Mouse (Mus musculus) left cerebral cortex, postnatal 4 days (tissue): Measurements from ENCODE around the gene Mas1. TPM values are rescaled to one million over a fixed set of nuclear protein-coding genes. Genes with fewer than 3 reads are reported as not detected.

ENCODE experiments used
- DNase-seq: peaks from one replicate; pipeline ENCODE4 v3.0.0-alpha.2; 2022
- intact Hi-C: fragments of 180-260 bp; cut with DNase I; formaldehyde crosslinking; loops from one replicate; pipeline ENCODE4 v1.15.1; 2025
- total RNA-seq, 2 experiments: library from RNA; stranded (reverse); gene quantifications; 2 replicates each; pipeline ENCODE4 v1.2.3; 2021

The Mas1 gene
- total RNA-seq, 2 experiments from 2014 or later = 3.4 to 9.2 TPM

DNA sequence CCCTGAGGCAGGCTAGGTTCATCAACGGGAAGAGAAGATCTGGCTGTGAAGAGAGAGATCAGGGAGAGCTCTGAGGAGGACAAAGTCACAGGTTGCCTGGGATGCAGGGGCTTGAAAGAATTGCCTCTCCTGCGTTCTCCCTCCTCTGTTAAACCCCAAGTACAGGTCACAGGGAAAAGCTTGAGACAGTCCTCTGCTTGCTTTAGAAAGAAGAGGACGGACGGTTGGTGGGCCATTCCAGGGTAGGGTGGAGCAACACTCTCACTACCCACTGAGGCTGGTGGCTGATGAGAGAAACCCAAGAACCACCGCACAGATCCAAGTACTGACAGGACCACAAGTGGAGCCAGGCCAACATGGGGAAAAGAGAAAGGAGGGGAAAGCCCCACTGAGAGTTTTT, 7.8 kb upstream of the Mas1 start, which contains the start of gene Mrgprh:
Gene Mrgprh (plus strand): TSS at position 301 of the 400 bp plus-strand sequence.
- intact Hi-C loops = no loop called here
- no peak for DNase-seq

DNA sequence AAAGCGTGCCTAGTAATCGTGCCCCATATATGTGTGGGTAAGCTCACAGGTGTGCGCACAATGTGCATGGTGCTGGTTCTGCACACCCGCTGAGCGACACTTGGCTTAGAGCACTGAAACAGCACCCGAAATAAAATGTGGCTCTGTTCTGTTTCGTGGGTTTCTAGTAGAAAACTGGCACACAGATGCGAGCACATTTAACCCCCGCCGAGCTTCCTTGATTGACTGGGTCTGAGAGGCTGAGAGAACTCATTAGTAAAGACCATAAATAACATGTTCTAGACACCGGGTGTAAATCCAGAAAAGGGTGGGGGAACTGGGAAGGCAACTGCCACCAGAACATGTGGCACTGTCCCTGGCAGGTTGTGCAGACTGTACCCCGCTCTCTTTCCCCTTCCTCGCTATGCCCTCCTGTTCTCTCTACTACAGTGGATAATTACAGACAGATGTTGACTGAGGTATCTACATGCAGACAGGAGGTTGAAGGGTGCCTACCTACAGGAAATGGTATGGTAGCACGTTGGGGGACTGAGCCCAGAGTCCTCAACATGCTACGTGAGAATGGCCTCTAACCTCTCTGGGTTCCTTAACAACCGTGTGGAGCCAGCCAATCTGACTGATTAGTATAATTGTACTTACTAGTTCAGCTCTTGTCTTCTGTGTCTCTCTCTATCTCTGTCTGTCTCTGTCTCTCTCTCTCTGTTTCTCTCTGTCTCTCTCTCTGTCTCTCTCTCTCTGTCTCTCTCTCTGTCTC, 4.5 kb upstream of the Mas1 start:
- intact Hi-C loops = no loop called here
- no peak for DNase-seq

DNA sequence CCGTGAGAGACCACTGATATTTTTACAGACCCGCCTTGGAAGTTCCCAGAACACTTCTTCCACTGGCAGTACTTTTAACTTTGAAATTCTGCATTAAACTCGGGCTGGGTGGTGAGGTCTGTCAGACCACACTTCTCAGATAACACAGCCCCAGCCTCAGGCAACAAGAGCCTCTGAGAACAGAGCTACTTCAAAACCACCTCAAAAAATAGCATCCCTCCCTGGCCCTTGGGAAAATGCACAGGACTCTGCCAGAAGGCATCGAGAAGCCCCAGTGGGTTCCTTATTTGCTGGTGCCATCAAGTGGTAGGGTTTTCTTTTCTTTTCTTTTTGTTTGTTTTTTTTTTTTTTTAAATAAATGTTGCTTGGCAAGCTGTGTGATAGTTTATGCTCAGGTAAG, 697 bp upstream of the Mas1 start:
- DNase-seq = no peak
- intact Hi-C loops = no loop called here

DNA sequence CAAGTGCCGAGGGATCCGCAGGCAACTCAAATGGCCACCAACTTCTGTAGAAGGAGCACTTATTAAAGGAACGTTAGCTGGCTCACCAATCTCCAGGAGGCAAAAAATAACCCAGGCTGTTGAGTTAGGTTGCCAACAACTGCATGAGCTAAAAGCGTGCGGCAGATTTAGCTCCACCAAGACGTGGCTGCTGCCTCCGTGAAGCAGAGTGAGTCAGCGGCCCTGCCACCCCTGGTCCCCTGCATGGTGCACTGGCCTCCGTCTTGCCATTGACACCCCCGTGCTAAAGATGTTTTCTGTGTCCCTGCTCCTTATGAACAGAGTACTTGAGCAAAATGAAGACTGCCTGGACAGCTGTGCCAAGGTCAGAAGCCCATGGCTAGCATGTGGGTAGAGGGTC, 1.1 kb downstream of the Mas1 start:
- DNase-seq = no peak
- intact Hi-C loops = no loop called here

DNA sequence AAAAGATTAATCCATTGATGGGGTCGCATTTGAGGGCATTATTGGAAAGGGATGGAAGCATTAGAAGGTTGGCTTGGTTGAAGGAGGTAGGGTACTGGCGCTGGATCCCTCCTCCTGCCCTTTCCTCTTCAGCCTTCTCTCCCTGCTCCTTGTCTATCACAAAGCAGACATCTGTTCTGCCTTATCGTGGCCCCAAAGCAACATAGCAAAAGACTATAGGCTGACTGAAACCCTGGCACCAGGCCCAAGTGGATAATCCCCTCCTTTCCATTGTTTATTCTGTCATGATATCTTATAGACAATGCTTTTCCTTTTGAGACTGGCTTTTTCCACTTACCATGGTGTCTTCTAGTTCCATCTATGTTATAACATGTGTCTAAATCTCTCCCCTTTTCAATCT, 2.5 kb downstream of the Mas1 start:
- no peak for DNase-seq

DNA sequence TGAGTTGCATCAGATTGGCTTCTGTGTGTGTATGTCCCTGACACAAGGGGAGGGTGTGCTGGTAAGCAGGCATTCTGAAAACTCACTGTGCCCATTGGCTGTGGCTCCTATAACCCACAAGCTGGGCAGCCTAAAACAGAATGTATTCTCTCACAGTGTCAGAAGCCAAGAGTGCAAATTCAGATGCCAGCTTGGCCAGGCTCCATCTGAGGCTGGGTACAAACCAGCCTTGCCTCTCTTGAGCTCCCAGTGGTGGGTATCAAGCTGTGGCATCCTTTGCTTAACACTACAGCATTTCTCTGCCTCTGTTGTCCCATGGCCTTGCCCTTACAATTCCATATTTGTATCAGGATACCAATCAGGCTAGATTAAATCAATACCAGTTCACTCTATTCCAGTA, 3.8 kb downstream of the Mas1 start:
- intact Hi-C loops = no loop called here
- no peak for DNase-seq

More for the DNA sequence above, 2.5 kb downstream of the Mas1 start:
- intact Hi-C loops = no loop called here

DNA sequence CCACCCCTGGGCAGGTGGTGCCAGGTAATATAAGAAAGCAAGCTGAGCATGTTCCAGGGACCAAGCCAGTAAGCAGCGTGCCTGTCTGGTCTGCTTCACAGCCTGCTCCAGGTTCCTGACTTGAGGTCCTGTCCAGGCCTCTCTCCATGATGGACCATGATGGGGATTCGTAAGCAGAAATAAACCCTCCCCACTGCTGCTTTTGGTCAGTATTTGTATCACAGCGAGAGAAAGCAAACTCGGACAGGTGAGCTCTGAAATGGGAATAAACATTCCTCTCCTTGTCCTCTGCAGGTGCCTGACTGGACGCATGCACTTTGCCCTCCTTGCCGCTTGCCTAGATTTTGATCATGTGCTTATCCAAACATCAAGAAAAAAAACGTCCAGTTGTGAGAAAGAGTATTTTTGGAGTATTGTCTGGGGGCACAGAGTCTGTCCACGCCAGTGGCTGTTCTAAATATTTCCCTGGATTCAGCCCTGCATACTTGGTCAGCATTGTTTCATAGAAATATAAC, 8.9 kb downstream of the Mas1 start:
- intact Hi-C loops = no loop called here
- no peak for DNase-seq

DNA sequence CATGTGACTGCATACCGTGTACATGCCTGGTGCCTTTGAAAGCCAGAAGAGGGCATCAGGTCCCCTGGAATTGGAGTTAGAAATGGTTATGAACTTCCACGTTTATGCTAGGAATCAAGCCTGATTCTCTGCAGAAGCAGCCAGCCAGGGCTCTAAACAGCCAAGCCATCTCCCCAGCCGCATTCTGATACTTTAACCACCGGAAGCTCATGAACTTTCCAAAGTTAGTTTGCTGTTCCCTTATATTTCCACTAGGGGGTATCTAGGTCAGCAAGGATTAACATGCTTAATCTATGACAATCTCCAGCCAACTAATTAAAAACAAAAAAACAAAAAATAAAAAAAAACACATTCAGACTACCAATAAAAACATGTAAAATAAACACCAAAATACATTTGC, 9.9 kb downstream of the Mas1 start:
- intact Hi-C loops = no loop called here
- DNase-seq = no peak

DNA sequence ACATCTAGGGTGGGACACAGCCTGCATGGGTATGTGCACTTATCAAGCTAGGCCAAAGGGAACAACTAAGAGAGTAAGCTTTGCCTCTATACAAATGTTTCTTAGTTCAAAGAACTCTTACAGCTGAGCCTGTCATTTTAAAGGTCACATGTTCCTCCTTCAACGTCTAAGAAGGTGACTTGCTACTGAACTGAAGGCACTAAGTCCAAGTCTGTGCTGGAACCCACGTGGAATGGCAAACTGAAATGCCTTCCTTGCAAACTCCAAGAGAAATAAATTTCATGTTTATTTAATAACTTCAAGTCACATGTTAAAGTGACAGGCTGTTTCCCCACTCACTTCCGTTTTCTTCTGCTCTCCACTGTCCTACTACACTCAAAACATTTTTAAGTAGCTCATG, 10.5 kb downstream of the Mas1 start:
- no peak for DNase-seq
- intact Hi-C loops = no loop called here

DNA sequence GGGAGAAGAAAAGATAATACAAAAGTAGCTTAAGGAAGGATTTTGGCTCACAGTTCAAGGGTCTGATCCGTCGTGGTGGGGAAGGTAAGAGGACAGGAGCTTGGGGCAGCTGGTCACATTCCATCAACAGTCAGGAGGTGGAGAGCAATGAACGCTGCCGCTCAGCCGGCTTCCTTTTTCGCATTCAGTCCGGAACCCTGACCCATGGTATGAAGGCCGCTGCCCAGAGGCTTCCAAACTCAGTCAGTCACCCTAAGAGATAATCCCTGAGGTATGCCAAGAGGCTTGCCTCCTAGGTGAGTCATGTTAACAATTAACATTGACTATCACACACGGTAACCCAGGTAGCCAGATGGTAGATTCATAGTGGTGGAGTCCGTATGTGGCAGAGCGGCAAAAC, 13.6 kb downstream of the Mas1 start:
- intact Hi-C loops = no loop called here
- no peak for DNase-seq

DNA sequence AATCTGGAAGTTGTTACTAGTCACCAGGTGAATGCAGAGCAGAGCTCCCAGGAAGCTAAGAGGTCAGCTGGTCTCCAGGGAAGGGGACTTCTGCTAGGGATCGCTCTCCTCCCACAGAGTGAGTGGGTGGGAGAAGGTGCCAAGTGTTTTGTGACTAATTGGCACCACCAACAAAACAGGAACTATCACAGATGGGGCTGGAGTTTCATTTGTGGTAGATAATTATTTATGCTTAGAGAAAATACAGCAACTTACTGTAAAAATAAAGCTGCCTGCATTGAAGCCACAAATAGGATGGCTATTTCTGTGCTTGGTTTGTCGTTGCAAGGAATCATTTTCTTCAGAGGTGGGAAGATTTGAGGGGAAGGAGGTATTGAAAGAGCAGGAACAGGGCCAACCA, 14.1 kb downstream of the Mas1 start:
- intact Hi-C loops = no loop called here
- DNase-seq = no peak

DNA sequence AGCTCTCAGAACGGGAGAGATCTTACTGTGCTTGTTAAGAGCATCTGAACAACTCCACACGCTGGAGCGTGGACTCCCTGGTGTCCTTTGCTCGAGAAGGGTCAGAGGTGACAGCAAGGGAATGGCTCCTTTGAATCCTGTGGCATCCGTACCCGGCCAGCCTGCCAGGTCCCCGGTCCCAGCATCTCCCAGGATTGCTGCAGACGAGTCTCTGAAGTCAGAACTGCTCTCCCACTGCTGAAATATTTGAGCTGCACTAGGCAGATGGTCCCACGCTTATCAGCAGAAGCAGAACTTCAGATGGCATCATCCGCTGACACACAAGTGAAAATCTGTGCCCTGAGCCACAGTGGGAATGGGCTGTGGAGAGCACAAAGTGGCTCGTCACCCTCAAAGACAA, 16.3 kb downstream of the Mas1 start:
- intact Hi-C loops = no loop called here
- DNase-seq = no peak

DNA sequence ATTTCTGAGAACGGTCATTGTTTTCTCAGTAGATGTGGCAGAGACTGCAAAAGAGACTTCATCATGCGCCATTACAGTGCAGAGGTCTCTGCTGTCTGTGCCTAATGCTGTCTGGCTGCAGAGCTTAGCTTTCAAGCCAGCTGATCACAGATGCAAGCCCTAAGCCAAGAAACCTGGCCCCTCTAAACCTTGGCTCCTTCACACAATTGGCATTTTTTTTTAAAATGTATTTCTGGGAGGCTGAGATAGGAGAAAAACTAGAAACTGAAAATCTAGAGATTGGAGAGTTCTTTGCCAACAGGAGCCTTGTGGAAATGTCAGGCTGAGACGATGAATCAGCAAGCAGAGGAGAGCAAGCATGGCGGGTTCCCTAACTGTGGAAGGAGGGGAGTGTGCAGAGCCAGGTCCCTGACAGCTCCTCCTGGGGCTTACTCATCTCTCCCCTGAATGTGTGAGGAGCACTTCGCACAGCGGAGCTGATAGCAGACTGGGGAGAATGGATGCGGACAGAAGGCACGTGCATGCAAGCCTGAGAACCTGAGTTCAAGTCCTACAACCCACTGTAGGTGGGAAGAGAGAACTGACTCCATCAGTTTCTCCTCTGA, 18.1 kb downstream of the Mas1 start:
- no peak for DNase-seq
- intact Hi-C loops = no loop called here

DNA sequence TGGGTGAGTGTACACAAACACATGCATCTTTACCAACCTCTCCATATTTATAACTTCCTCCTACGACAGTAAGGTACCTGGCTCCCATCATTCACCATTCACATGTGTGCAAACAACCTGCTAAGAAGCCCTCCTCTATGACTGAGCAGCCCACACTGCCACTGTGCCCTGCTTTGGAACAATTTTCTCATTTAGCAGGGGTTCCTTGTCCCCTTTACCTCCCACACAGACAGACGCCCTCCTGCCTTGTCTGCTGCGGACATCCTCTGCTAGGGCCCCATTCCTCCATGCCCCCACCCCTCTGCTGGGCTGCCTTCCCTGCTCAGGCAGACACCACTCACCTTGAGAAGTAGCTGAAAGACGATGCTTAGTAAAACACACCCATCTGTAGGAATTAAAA, 20.2 kb downstream of the Mas1 start:
- no peak for DNase-seq
- intact Hi-C loops = no loop called here

DNA sequence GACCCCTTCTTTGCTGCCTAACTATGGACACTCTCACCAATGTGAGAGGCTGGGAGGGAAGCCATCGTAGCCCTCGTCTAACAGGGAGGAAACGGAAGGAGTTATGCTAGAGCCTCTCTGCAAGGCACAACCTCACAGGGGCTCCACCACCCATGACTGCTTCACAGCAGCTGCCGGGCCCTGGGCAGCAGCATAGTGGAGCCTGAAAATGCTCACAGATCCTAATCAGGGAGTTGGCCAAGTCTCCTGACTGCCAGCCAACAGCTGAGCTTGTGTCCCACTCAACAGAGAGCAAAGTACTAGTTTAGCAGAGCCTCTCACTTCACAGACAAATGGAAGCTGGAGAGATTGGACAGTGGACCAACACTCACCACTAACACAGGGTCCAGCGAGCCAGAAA, 21.5 kb downstream of the Mas1 start:
- intact Hi-C loops = no loop called here
- DNase-seq = peak; percentile 71

DNA sequence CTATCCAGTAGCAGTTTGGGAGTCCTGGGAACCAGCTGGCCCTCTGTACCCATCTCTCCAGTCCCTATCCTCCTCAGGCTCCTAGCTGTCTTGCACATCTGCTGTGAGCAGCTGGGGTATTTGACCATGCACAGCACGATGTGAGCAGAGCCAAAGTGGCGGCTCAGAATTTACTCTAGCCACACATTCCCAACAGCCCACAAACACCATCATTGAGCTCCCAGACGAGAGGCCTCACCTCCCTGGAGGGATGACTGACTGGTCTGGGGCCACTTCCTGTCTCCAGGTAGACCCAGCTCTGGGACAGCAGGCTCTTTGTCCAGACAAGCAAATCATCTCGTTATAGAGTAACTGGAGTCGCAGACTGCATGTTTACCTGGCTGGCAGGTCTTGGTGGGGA, 22.1 kb downstream of the Mas1 start:
- intact Hi-C loops = no loop called here
- DNase-seq = peak; percentile 50

DNA sequence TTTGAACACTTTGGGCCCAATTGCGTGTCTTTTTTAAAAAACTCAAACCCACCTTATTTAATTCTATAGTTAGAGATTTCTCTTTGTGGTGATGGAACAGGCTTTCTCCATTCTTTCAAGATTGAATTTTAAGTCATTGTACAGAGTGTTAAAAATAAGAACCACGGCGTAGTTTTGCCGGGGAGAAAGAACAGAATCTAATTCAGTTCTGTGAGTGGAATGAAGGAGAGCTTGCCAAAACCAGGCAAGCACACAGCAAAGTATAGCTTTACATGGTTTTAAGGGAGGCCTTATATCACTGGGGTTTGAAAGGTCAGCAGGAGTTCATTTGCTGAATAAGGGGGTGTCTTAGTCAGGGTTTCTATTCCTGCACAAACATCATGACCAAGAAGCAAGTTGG, 23.4 kb downstream of the Mas1 start:
- no peak for DNase-seq
- intact Hi-C loops = no loop called here

DNA sequence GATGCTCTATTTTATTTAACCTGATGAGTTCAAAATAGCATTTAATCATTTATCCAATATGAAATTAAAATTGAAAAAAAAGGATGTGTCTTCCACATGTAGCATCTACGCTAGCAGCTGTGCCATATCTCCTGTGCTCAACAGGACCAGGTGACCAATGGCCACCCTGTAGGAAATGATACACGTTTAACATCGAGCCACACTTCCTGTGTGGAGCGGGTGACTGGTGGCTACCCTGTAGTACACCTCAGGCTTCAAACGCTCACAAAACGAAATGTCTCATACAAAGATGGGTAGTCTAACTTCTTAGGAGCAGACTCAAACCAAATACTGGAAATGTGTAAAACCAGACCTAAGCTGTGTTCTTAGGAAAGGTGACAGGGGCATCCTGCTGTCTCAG, 24.1 kb downstream of the Mas1 start:
- intact Hi-C loops = no loop called here
- DNase-seq = no peak

DNA sequence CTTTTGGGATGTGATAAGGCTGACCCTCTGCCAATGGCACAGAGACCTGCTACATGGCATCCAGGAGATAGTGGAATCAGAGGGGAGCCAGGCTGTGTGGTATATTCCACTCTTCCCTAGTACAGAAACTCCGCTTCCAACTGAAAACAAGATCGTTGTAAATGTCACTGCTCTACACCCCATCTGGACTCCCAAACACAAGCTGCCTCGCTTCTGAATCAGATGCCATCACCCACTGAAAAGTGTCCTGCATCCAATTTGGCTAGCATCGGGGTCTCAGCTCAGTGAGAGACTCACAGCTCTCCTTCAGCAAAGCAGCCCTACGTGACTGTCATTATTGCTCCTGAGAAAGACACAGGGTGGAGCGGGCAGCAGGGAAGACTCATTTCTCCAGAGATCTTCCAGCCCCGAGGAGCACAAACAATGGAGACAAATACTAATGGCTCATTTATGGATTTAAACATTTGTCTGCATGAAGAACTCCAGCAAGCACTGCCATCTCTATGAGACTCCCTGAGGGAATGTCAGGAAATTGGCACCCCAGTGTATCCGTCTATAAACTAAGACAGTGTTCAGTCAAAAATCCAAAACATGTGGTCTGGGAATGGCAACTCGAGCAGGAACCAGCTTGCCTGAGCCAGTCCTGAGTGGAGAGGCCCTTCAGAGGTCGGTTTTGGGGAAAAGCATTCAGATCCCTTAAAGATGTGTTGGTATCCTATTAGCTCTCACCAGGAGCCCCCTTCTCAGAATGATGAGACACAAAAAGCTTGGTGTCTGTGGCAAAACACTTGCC, 28.3 kb downstream of the Mas1 start:
- intact Hi-C loops = no loop called here
- no peak for DNase-seq

DNA sequence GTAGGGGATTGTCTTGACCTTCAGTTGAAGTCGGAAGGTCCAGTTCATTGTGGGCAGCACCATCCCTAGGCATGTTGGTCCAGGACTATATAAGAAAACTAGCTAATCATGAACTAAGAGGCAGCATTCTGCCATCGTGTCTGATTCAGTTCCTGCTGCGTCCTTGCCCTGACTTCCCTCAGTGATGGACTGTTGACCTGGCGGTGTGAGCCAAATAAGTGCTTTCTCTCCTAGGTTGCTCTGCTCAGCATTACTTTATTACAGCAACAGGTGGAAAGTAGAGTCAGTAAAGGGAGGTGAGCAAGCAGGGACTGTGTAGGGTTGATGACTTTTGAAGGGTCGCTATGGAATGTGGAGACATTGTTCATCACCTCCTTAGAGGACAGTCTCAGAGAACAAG, 32.2 kb downstream of the Mas1 start:
- intact Hi-C loops = no loop called here
- no peak for DNase-seq

DNA sequence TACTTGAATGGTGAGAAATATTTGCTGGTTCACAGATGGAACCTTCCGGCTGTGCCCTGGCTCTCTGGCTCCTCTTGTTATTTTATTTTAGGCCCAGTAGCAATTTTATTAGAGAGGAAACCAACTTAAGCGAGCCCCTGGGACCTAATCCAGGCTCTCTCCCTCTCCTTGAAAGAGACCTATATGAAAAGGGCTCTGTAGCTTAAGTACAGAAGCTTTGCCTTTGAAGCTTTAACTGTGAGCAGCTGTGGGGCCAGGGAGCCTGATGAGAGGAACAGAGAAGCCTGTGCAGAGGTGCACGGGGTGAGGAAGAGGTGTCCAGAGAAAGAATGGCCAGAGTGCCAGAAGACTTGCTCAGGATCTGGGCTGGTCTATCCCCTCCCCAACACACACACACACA, 33.1 kb downstream of the Mas1 start:
- intact Hi-C loops = no loop called here
- no peak for DNase-seq

DNA sequence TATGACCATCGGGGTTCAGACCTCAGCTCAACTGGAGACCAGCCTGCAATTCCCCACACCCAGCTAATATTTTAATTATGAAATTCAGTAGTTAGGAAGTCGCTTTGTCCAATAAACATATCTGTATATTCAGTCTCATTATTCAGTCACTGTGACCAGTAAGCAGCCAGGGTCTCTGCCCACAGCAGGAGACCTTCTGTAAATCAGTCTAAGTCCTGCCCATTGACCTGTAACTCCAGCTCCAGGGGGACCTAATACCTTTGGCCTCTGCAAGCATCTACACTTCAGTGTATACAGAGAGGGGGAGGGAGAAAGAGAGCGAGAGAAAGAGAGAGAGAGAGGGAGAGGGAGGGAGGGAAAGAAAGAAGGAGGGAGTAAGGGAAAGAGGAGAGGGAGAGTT, 33.6 kb downstream of the Mas1 start:
- no peak for DNase-seq
- intact Hi-C loops = no loop called here
